Mouse (Mus musculus) megakaryocyte progenitor cell, adult 5-6 weeks (primary cell): ENCODE results near the gene Ephb2. TPM values are rescaled to one million over a fixed set of nuclear protein-coding genes. Genes with fewer than 3 reads are reported as not detected.

Source experiments
- ATAC-seq: replicated peaks from 2 replicates; pipeline ENCODE4 v1.8.0; 2016; ENCODE audit warnings: mild to moderate bottlenecking, moderate TSS enrichment, inconsistent platforms; ENCODE audit not compliant: poor library complexity
- total RNA-seq, 2 experiments: library from RNA; stranded (forward) in 1 of 2; stranded (reverse) in 1 of 2; fragments of 157-497, 149-512 nt in 1 of 2; fragments of 200-1000 nt in 1 of 2; gene quantifications; 2 replicates each; pipeline versions ENCODE4 v1.2.3 to v1.2.4; 2015 to 2017

The Ephb2 gene
- total RNA-seq, 2 experiments from 2014 or later: 1.2 to 3.0 TPM

DNA sequence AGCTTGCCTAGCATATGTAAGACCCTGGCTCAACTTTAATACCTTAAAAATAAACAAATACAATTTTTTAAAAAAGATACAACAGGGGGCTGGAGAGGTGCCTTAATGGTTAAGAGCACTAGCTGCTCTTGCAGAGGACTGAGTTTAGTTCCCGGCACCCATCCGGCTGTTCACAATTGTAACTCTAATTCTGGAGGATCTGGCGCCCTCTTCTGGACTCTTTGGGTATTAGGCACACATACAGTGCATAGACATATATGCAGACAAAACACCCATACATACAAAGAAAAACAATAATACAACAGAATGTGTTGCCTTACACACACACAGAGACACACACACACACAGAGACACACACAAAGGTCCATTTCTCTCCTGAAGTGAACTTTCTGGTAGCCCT is 67.3 kb downstream of the Ephb2 start:
- no peak for ATAC-seq

DNA sequence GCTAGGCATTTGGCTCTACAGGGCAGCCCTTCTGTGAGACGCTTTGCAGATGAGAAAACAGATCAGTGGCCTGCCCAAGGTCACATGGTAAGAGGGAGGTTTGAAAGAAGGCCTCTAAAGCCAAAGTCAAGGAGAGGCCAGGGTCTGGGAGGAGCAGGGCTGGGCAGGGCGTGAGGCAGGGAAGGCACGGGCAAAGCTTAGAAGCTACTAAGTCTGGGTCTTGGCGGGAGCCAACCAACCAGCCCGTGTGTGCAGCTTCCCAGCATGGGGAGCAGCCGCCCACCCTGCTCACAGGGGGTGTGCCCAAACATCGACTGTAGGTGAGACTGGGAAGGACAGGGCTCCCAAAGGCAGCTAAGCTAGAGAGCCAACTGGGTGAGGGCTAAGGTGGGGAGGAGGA is 70.7 kb downstream of the Ephb2 start:
- 0 out of 2 replicates have a peak, but pooled peaks have one; percentile 17 for ATAC-seq

DNA sequence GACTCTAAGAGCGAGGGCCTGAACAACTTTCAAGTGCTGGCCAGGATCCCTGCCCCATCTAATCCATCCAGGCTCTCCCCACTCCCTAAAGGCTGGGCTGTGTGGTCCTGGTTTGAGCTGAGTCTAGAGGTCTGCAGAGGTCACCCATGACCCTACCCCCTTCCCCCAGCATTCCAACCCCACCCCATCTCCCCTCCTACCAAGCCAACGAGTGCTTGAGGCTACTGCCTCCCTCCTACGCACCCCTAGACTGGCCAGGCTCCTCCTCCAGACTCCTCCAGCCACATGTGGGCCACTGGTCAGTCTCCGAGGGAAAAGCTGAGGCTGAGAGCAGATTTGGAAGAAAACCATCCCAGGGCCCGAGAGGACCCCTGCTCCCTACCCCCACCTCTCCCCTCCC is 72.4 kb downstream of the Ephb2 start:
- no peak for ATAC-seq

DNA sequence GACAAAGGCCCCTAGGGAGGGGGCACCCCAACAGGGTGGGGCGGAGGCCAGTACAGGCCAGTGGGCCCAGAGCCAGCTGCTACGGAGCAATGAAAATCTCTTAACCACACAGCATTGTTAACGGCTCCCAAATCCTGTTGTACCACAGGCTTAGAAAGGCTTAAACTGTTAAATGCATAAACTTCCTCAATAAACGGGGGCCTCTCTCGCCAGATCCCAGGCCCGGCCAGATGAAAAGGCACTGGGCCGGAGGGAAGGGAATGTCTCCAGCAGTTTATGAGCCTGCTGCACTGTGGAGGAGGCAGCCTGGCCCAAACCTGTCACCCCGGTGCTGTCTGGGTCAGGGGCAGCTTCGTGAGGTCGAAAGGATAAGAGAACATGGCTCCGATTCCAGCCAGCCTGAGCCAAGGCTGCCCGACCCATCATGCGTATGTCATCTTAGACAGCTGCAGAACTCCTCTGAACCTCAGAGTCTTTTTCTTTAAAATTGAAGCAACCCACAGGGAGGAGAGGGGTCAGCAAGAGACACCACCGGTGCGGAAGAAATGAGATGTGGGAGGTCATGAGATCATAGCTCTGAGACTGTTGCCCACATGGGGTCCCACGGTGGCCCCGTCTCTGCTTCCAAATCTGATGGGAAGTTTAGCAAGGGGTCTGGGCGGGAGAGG is 73.9 kb downstream of the Ephb2 start:
- no peak for ATAC-seq

DNA sequence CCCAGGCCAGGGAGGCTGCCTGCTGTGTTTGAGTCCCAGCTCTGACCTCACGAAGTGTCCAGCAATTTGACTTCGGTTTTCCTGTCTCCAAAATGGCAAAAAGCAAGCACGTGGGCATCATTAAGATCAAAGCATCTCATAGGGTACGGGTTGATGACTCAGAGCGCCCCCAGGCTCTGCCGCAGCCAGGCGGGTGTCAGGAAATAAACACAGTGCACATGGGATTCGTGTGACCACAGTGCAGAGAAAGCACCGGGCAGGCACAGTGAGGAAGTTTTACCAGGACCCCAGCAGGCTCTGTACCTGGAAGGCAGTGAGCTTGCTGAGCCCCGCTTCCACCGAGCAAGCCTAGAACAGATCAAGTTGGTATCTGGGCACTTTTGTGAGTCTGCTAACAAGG is 74.9 kb downstream of the Ephb2 start:
- peak; percentile 70 for ATAC-seq

DNA sequence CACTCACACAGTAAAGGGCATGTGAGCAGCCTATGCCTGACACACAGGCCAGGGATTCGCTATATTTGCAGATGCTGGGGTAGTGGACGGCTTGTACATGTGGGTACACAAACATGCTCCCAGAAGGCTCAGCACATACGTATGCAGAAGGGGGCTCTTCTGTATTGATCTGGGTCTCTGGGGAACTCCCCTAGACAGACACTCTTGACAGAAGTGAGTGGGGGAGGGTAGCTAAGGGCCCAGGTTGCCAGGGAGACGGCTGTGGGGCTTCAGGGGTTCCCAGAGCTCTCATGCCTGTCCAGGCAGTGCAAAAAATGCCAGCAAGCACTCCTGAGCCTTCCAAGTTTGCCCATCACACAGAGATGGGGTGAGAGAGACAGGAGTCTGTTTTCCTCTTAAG is 78.7 kb downstream of the Ephb2 start:
- no peak for ATAC-seq

DNA sequence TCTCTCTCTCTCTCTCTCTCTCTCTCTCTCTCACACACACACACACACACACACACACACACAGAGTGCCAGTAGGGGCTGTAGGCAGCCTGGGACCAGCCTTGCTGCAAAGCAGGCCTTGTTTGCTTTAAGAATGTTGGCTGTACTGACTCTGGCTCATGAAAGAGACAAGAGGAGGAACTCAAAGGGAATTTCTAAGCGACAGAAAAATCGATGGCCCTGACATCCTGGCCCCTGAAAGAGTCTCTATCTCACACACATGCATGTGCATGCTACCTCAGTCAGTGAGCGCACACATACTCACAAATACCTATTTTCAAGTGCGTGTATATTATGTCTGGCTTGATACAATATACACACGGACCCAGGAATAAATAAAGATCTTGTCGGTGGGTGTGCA is 79.3 kb downstream of the Ephb2 start:
- ATAC-seq: no peak

DNA sequence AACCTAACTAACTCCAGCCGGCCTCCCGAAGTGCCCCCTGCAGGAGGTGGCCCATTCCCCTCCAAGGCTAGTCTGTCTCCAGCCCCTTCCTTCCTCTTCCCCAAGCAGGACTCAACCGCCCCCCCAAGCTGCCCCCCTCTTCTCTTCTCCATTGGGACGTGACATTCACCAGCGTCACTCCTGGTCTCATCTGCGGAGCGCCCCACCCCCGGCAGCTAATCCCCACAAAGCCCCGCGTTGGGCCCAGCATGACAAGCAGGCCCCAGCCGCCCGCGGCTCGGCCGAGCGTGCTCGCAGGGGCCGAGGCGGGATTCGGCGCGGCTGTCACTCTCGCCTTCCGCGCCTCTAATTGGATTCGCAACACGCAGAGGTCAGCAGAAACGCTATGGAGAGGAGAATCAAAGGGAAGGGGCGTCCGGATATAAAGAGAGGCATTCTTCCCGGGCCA is 80.4 kb downstream of the Ephb2 start:
- ATAC-seq: peak; percentile 50

DNA sequence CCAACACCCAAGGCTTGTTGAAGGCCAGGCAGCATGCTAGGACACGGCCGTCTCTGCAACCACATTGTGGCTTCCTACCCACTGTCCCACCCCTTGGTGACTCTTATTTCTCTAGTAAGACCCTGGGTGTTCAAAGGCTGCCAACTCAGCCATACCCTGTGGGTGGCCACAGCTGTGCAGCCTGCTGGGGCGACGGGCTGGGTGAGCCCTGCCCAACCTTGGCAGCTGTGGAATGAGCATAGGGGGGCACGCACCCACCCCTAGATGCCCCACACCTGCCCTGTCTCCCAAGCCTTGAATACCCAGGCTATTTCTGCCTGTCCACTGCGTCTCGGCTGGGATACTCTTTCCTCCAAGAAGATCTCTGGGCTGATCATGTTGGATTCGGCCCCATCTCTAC is 81.5 kb downstream of the Ephb2 start:
- peak; percentile 34; the same call in 1 of the 2 replicates for ATAC-seq

DNA sequence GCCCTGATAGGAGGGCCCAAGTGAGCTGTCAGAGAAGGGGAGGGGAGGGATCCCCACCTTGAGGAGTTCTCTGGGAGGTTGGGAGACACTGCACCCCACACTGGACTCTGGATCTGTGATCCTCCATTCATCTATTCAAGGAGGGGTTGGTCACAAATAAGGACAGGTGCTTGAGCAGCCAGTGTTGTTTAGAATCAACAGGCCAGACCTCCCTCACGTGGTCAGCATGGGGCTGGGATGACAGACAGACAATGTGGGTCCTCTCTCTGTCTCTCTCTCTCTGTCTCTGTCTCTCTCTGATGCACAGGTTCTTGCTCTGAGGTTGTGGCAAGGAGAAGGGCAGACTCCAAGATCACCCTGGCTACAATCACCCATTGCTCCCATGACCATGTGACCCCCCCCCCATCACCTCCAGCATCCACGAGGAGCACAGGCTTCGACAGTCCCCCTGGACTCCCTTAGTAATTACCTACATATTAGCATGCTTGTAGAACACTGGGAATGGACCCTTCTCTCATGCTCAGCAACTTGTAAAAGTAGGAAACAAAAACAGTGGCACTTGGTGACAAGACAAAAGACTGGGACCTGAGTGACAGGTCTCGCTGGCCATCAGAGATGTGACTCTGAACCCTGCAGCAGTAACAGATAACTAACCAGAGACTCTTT is 84.3 kb downstream of the Ephb2 start:
- ATAC-seq: no peak

DNA sequence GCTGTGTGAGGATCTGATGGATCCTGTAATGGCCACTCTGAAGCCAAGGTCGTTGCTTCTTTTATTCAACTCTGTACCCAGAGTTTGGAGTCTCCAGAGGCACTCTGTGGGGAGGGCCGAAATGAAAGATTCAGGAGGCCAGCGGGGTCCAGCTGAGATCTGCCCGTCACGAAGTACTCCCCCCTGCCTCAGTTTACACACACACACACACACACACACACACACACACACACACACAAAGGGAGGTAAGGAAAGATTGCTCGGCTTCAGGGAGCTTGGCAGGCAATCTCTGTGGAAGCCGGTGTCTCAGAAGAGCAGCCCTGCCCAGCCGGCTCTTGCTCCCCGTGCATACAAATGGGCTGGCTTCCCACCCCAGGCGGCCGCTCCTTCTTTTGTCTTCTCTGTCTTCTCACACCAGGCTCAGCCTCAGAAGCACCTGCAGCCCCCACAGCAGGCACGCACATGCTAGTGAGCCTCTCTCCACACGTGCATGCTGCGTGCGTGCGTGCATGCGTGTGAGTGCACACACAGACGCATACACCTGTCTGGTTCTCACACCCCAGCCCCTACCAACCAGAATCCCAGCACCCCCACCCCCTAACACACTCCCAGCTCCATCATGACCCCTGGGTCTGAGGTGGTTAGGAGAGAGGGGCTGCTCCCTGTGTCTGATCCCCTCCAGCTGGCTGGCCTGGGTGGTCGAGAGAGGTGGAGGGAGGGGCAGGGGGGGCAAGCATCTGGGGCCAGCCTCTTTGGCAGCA is 85.0 kb downstream of the Ephb2 start:
- no peak for ATAC-seq

DNA sequence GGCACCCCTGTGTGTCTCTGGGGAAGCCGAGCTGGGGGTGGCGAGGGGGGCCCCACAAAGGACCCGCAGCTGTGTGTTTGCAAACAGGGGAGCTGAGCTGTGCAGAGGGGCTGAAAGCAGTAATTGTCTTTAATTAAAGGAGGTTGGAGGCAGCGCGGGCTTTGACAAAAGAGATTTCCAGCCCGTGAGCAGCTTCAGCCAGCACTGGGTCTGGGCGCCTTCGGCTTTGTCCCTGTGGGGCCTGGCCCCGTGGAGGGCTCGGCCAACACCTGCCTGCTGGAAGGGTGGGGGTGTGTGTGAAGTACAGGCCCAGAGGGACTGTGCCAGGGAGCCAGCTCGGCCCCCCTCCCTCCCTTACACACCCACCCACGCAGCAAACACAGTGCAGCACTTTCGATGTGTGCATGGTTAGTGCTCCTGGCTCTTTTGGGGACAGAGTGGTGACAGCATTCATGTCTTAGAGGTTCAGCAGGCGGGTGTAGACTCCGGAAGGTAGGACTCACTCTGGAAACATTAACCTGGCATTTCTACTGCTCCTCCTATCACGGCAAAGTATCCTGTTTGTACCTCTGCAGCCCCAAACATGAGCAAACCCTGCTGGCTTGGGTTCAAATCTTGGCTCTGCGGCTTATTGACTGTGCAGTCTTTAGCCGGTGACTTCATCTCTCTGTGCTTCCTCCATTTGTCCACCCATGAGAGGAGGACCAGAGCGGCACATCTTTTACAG is 85.8 kb downstream of the Ephb2 start:
- ATAC-seq: no peak

DNA sequence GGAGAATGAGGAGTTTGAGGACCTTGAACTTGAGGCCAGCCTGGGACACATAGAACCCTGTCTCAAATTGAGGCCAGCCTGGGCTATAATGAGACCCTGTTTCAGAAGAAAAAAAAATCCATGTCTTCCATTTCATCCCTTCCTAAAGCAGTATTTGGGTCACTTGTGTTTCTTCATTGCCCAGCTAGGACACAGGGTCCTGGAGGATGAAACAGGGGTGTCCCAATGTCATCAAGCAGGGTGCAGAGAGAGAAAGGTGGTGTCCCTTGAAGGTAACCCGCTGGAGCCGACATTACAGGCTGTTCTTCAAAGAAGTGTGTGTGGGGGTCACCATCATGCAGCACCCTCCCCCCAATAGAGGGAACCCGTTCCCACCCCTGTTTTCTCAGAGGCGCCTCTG is 86.4 kb downstream of the Ephb2 start:
- ATAC-seq: no peak

DNA sequence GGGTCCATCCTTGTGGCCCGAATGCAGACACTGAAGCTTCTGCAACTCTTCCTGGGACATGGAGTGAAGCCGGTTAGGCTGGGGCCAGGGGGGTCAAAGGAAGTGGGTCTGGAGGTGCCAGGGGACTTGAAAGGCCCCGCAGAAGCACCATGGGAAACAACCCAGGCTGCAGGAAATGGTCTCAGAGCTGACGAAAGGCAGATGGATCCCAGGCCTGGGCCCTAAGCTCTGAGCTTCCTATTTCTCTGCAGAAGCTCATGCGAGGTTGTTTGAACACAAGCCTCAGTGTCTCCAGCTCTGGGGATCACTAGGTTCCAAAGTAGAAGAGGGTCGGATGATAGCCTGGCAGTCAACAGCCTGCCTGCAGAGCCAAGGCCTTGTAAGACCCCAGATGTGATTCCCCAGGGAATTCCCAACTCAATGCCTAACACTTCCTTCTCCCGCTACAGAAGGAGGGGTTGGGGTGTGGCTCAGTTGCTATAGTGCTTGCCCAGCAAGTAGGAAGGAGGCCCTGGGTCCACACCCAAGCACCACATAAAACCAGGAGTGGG is 86.9 kb downstream of the Ephb2 start:
- no peak for ATAC-seq

DNA sequence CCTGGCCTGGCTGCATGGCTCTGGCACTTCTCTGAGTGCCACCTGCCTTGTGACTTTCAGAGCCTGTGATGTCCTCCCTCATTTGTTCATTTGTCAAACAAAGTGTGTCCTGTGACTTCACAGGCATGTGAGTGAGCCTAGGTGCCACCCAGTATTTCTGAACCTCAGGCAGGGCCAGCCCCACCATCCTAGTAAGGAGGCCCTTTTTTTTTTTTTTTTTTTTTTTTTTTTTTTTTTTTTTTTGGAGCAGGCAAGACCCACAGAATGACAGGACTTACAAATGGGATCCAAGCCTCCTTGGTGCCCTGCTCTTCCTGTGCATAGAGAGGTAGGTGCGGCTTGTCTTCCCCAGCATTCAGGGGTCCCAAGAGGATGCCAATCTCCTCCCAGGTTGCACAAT is 89.3 kb downstream of the Ephb2 start:
- ATAC-seq: no peak

DNA sequence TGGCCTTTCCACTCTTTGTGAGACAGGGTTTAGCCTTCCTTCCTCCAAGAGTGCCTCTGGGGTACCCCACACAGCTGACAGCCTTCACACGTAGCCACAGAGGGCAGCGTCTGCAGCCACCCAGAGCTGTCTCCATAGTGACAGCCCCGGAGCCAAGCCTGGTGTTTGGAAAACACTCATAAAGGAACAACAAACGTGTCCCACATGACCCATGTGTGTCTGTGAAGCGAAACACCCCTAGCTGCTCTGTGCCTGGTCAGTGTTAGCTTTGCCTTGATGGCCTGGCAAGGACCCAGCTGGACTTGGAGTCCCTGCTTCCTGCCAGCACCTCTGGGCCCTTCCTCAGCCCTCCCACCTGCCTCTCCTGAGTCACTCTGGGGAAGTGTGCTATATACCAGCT is 93.1 kb downstream of the Ephb2 start:
- no peak for ATAC-seq

DNA sequence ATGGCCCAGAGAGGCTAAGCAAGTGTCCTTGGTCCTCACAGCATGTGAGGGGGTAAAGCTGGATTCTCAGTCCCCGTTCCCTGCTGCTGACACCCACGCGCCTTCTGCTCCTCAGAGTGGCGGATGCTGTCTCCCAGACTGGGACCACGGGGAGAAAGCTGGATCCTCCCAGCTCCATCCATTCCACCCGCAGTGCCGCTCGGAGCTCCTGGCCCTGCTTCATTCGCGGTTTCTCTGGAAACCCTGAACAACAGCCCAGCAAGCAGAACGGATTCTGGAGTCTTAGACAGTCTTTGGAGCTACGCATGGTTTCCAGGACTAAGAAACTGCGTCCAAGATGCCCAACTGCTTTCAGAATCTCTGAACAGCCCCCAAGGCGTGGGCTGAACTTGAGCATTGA is 93.9 kb downstream of the Ephb2 start:
- no peak for ATAC-seq

DNA sequence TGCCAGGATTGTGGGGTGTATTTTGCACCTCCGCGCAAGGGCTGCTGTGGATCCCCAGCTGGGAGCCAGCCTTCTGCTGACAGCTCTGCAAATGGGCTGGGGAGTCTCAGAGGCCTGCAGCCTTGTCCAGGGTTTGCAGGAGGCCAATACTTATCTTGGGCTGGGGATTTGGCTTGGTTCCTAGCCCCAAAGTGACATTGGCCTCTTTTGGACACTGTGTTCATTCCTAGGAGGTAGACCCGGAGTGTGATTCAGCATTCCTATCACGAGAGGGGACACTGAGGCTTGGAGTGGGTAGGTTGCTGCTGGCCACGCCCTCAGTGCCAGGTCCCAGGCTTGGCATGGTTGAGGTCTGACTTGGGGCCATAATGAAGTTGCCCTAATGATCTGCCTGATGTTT is 94.8 kb downstream of the Ephb2 start:
- ATAC-seq: no peak

DNA sequence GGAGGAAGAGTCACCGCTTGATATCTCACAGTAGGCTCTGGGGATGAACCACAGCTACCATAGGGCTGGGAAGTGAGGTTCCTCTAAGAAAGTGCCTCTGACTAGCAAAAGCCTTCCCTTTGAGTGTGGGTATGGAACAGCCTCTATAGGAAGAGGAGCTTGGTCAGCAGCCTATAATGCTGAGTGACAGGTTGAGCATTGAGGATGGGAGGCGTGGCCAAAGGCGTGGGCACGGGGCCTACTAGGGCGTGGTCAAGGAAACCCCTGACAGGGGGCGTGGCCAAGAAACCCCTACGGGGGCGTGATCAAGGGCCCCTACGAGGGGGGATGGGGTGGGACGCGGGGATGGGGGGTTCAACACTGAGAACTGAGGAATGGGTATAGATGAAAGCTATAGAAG is 96.6 kb downstream of the Ephb2 start:
- ATAC-seq: no peak

DNA sequence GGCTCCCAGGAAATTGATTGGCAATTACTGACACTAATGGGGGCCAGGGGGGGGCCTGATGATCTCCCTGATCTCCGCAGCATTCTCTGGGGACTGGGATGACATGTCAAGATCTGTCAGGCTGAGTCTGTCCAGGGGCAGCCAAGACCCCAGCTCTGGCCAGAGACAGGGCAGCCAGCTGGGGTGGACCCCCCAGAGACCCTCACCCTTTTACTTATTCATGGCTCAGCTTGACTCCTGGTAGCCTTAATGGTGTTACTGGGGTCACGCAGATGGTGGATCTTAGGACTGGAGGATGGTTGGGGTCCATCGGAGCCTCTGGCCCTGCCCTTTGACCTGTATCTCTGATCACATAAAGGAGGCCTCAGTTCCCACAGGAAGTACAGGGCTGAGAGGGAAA is 97.5 kb downstream of the Ephb2 start:
- ATAC-seq: no peak

DNA sequence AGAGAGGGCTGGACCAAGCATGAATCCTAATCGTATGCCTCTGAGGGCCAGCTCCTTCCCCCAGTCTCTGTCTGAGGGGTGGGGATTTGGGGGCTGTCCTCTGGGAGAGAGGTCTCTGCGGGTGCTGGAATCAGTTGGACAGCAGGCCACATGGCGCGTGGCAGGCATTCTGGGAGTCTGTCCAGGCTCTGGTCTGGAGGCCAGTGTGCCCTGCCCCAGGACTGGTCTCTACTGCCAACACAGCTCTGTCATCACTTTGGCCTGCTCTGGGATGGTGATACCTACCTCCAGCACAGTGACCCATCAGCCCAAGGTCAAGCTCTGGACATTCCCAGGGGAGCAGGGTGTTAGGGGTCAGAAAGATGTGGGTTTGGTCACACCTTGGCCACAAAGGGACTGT is 99.9 kb downstream of the Ephb2 start:
- ATAC-seq: no peak
